Mouse (Mus musculus) 3T3-L1 (cell line): ENCODE measurements around the gene Prkar1b.
A peak's percentile ranks its signal among the peaks of the same experiment; 100 is the strongest.

Source experiments
- DNase-seq: peaks from one replicate; pipeline ENCODE4 v3.0.0-alpha.2; 2015; ENCODE audit warnings: low read depth, low spot score

Gene Prkar1b

DNA sequence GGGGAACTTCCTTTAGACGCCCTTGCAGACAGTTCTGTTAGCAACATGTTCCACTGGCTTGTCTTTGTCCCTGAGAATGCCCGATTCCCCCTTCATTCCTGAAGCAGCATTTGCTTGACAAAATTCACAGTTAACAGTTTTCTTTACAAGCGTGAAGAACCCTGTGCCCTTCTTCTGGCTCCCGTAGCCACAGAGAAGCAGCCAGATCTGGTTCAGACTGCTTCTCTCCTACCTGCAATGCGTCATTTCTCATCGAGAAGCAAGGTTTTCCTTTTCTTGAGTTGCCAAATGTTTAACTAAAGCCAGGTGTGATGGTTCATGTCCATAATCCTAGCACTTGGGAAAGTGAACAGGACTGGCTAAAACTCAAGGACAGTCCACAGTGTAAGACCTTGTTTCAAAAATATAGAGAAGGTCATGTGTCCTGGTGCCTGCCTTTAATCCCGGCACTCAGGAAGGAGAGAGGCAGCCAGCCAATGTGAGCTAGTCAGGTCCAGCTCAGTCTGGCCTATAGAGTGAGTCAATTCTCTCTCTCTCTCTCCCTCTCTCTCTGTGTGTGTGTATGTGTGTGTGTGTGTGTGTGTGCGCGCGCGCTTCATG lies 3.2 kb downstream of the Prkar1b start:
- DNase-seq: no peak

DNA sequence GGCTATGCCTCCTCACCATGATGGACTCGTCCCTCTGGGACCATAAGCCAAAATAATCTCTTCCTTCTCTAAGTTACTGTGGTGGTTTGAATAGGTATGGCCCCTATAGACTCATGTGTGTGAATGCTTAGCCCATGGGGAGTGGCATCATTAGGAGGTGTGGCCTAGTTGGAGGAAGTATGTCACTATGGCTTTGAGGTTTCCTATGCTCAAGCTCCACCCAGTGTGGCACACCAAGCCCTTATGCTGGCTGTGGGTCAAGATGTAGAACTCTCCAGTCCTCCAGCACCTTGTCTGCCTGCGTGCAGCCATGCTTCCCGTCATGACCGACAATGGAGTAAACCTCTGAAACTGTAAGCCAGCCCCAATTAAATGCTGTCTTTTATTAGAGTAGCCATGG lies 4.1 kb downstream of the Prkar1b start:
- no peak for DNase-seq

DNA sequence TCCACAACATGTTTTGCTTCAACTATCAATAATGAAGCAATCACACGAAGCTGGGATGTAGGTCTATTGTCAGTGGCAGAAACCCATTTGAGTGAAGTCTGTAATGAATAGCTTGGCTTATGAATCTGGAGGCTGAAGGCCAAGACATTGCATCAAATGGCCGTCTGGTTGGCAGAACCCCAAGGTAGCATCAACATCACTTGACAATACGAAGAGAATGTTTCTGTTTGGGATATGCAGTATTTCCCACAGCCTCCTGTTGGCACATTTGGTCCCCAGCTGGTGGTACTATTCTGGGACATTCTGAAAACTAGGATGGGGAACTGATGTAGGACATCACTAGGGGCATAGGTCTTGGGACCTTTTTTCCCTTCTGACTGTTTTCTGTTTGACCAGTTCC lies 5.9 kb downstream of the Prkar1b start:
- DNase-seq: peak; percentile 25

DNA sequence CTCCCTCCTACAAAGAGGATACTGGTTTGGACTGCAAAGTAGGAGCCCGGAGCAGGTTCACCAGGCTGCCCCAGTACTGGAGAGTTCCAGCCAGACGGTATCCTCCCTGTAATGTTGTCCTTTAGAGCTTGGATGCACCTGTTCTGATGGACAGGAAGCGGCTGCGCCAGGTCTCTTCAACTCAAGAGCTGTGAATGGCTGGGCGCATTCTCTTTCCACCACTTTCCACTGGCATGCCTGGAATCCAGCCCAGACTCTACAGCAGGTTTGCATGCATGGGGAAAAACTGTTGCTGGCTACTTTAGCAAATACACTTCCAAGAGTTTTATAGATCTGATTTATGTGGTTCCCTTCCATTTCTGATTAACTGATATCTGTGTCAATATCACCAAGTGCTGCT lies 8.5 kb downstream of the Prkar1b start:
- DNase-seq: peak; percentile 42

DNA sequence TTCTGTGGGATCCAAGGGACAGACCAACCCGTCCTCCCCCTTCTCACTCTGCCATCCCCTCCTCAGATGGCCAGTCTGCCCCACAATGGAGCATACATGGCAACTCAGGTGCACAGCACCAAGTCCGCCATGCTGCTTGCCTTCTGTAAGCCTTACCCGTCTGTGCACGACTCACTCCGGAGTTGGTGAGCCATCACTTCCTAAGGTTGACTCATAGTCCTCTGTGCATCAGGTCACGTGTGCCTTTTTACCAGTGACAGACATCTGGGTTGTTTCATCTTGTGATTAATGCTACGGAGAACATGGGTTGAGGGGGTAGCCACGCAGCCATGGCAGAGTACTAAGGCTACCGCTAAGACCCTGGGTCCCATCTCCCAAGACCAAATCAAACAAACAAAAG lies 9.2 kb downstream of the Prkar1b start:
- DNase-seq: peak; percentile 81

DNA sequence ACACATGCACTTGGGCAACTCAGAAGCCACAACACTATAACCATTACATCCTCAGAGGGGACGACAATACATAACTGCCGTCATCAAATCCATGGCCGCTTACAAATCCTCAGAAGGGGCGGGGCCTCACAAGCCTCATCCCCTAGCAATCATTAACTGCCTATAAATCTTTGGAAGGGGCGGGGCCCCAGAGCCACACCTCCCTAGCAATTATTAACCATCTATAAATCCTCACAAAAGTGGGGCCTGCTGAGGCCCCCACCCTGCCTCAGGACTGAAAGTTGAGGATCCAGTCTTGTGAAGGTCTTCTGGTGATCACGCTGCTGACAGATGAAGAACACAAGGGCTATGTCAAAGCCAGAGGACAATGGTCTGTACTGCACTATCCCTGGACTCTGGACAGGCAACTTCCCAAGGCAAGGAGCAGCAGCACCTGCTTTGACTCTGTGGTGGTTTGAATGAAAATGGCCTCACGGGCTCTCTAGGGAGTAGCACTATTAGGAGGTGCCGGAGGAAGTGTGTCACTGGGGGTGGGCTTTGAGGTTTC lies 10.8 kb downstream of the Prkar1b start:
- no peak for DNase-seq

DNA sequence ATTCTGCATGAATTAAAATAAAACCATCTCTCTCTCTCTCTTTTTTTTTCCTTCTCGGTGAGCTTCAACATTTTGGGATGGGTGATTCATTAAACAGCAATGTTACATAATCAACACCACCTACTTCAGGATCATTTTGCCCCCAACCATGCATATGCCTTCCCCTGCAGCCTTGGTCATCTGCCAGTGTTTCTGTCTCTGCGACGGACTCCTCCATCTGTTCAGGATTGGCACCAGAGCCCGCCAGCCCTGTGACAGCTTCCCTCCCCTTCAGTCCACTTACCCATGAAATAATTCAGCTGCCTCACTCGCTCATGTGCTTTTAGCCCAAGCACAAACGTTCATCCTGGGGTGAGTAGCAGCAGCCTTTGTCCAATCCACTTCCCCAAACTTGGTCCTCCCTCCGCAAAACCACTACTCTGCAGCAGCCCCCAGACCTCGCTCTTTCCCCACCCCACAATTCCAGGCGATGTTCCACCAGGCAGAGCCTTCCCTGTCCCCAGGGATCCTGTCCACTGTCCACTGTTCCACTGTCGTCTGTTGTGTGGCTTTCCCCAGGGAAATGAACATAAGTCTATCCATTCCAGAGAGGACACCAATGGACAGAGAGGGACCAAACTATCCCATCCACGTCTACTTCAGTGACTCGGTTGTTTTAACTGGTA lies 11.4 kb downstream of the Prkar1b start:
- peak; percentile 58 for DNase-seq

DNA sequence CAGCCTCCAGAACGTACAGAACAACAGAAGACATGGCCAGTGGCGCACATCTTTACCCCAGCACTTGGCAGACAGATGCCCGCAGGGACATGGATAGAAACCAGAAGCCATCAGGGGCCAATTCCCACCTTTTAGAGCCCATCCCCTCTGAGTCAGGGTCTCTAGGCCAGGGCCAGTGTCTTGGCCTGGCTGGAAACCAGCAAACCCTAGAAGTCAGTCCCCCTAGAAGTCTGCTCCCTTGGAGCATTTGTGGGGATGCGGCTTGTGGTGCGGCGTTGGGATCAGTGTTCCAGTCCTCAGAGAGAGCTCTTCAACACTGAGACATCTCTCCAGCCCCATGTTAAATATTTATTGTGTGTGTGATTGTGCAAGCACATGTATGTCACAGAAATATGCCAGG lies 12.6 kb downstream of the Prkar1b start:
- DNase-seq: no peak

DNA sequence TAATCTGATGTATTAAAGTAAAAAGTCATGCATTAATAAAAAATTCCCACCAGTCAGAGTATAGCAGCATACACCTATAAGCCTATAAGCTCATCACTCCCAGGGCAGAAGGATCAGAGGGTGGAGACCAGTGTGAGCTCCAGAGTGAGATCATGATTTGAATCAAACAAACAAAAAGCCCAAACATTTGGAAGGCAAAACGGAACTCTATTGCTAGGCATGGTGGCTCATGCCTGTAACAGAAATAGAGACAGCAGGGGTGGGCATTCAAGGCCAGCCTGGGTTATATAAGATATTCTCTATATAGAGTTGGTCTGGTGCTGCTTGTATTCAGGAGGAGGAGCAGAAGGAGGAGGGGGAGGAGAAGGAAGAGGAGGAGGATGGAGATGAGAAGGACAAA lies 13.5 kb downstream of the Prkar1b start:
- DNase-seq: no peak

DNA sequence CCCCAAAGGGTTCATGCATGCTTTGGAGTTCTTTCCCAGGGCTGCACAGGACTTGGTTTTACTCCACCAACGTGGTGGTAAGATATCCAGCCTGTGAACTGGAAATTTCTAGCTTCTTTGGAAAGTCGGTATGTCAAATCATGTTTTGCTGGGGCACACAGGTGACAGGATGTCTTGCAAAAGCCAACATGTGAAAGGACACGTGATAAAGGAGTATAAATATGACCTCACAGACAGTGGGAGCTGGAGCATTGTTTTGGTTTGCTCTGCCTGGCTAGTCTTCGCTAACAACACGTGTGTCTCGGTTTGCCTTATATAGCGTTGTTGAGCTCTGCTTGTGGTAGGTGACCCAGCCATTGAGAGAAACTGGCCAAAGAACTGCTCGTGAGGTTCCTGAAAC lies 15.3 kb downstream of the Prkar1b start:
- no peak for DNase-seq

DNA sequence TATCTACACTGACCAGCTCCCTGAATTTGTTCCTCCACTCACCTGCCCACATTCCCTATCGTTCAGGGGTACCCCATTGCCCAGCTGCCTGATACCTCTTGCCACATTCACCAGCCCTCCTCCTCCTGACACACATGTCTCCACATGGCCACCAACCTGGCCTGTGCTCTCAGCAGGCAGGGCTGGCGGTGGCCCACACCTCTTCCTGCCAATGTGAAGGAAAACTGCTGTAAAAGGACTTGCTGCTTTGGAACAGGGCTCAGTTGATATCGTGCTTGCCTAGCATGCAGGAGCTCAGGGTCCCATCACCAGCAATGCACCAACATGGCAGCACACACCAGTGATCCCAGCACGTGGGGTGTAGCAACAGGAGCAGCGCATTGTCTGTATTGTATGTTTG lies 19.4 kb downstream of the Prkar1b start:
- no peak for DNase-seq

DNA sequence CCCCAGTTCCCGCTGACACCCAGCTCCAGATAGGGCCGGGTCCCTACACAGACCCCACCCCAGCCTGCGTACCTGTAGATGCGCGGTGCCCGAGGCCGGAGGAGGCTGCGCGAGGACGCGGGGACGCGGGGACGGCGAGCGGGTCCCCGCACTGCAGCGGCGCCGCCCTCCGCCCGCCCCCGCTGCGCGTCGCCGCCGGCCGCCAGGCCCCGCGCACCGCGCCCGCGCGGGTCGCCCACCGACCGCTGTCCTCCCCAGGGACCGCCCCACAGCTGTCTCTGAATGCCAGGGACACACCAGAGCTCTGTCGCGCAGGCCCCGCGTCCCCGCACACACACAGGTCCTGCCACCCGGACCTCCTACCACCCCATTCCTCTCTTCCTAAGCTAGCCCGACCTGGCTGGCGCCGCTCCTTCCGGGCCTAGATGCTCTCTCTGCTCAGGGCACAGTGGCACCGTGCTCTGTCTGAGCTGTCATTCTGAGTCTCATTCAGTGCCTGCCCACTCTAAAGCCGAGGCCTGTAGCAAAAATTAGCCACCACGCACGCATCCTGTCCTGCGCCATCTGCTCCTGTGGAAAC lies 20.1 kb downstream of the Prkar1b start:
- no peak for DNase-seq

DNA sequence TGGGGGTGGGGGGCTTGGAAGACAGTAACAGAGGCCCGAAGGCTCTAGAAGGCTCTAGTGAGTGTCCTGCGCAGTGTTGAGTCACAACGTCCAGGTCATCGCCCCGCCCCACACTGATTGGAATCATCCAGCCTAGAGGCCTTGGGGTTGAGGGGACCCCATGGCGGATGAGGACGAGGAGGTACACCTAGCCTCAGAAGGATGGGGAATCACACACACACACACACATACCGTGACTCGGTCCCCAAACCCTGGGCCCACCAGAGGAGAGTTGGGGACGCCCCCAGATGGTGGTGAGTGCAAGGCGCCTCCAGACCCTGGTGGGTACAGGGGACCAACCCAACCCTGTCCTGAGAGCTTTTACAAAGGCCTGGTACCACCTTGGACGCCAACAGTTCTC lies 20.7 kb downstream of the Prkar1b start:
- DNase-seq: no peak

DNA sequence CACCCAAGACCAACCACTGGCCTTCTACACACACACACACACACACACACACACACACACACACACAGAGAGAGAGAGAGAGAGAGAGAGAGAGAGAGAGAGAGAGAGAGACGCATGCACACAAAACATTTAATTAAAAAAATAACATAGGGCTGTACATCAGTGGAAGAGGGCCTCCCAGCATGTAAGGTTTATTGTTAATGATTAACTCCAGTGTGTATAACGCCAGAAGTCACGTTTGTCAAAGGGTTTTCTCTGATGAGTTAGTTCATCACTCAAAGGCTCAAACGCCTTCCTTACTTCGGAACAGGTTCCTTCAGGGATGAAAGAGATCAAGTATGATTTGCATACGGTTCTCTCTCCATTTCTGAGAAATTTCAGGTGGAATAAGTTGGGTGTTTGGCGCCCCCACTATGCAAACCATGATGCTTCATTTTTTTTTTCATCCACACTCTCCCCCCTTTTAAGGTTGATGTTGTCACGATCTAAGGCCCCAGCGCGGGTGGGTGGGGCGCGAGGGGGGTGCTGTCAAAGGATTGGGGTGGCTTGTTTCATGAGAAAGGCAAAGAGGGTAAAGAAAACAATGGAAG lies 21.2 kb downstream of the Prkar1b start:
- no peak for DNase-seq

DNA sequence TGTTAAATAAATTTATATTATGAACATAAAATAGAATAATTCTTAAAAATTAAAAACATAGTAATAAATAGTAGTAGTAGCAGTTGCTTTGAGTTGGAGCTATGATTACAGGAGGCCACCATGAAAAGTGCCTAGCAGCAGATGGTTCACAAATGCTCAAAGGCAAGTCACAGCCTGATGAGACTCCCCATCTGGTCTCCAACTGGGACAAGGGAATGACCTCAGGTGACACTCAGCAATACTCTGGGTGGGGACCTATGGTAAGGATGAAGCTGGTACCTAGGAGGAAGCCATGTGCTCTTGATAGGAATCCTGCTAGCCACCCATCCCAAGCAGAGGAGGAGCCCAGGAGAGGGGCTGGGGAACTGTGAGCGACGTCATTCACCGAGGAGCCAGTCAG lies 24.1 kb downstream of the Prkar1b start:
- no peak for DNase-seq

DNA sequence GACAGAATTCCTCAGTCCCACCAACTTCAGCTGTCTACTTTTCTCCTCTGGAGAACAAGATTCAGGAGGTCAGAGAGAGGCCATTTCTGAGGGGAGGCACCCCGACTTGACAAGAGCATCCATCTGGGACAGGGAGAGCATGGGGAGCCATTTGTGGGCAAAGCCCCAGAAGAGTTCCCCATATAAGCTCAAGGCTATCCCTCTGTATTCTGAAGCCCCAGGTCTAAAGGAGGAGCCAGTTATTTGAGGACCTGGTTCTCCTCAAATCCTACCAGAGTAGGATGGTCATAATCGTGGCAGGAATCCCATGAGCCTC lies 30.9 kb downstream of the Prkar1b start:
- DNase-seq: no peak

DNA sequence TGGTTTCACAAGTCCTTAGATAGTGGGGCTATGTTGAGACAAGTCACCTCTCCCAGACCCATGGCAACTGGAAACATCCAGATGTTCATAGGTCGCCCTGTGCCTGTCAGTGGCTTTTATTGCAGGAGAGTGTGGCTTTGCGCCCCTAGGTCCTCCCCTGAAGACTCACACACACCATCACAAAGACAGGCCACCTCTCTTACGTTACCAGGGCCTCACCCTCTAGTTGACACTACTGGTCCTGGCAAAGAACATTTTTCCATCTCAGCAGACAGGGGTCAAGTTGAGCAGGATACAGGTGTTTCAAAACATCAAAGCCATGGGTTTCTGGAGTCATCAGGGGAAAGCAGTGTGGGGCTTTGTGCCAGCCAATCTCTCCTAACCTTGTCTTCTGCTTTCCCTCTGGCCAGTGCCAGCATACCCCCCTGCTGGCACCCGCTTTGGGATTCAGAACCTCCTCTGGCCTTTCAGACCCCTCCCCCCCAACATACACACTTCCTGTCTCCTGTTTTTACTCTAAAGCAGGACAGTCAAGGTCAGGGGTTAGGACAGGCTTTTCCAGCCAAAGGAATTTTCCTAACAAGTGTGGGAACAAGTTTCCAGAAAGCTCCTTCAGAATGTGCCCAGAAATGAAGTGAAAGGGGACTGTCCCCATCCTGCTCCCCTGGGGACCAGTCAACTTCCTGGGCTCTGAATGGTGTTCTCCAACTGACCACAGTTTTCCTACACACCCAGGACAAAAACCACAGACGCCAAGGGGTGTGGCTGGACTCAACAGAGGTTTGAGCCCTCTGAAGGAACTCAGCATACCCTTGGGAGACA lies 31.5 kb downstream of the Prkar1b start:
- DNase-seq: peak; percentile 93

DNA sequence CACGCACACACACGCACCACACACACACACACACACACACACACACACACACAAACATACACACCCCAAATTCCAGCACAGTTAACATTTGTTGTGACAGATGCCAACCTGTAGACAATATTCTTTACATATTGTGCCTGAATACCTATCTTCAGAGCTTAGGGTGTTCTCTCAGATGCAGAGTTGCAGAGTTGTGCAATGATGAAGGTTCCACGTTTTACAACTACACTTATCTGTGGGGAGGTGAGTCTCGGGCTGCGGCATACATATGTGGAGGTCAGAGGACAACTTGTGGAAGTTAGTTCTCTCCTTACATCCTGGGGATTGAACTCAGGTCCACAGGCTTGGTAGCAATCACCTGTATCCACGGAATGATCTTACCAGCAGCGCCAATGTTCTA lies 34.3 kb downstream of the Prkar1b start:
- DNase-seq: no peak

DNA sequence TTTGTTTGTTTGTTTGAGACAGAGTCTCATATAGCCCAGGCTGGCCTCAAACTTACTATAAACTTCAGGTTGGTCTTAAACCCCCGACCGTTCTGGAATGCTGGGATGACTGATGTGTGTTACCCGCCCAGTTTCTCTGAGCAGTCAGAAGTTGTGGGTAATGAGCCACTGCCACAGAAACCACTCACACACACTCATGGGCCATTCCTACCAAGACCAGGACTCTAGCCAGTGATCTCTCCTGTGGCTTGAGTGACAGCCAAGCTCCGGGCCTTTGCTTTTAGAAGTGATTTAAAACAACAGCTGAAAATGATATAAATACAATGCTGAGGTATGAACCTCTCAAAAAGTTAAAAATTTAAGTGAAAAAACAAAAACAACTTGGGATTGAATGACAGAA lies 34.9 kb downstream of the Prkar1b start:
- DNase-seq: peak; percentile 90

DNA sequence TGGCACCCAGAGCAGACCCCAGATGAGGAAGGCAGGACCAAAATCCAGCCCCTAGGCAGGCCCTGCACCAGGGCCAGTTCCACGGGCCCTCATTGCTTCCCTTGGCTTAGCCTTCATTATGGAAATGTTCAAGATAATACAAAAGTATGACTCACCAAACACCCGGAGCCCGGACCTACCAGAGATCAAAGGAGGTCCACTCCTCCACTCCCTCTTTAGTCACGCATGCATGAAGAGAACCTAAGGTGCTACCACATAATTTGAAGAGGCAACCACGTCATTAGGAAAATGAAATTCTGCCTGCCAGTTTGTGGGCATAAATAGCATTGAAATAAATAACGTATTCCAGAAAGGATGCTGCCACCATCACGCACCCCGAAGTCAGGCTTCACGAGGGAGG lies 37.4 kb downstream of the Prkar1b start:
- DNase-seq: no peak

DNA sequence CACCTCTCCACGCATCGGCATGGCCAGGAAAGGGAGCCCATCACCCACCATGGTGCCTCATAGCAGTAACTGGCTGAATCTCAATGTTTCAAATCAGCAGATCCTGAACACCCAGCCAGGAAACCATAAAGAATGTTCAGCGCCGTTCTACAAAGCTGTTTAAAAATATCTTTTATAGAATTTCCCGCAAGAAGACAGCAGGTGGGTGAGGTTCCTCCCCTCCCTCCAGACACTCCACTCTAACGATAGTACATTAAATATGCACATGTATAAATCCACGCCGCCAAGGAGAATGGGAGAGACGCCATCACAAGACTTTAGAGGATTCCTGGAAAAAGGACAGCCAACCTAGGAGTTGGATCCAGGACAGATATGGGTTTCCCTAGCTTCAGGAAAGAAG lies 37.8 kb downstream of the Prkar1b start:
- no peak for DNase-seq
